Mouse (Mus musculus) T-cell, adult 66 days (primary cell): Measurements from ENCODE around the gene Psg17. TPM values are rescaled to one million over a fixed set of nuclear protein-coding genes. Genes with fewer than 3 reads are reported as not detected.

ENCODE experiments used
- total RNA-seq, 2 experiments: library from RNA; stranded (reverse); gene quantifications; 3 replicates in 1 of 2; 4 replicates in 1 of 2; pipeline ENCODE4 v1.2.4; 2023

The Psg17 gene
- not detected for total RNA-seq

DNA sequence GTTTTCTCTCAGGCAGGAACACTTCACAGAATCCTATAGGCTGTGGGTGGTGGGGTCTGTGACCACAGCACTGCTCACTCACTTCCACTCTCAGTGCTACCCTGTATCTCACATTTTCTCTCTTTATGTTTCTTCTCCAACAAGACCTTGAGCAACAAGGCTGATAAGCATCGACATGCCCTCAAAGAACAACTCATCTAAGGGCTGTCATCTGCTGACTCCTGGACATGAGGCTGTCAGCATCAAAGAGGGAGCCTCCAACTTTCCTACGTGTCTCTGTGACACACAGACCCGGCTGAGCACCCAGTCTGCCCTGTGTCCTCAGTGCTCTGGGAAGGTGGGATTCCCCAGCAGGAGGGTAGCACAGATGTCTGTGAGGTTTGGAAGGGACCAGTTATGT lies at the start of gene Psg17:
Gene Psg17 (minus strand): TSS at position 101 of the 400 bp plus-strand sequence.

DNA sequence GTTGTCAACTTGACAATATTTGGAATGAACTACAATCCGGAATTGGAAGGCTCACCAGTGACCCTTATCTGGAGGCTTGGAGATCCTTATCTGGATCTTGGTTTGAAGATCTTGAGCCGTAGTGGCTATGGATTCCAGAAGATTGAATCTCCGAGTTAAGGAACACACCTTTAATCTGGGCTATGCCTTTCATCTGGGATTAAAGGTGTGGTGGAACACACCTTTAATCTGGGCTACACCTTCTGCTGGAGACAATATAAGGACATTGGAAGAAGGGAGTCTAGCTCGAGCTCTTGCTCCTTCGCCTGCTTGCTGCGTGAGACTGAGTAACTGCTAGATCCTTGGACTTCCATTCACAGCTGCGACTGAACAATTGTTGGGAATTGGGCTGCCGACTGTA lies 49.6 kb upstream of the Psg17 start, which contains the start of gene Pglyrp1:
Gene Pglyrp1 (plus strand): TSS at position 301 of the 400 bp plus-strand sequence.

DNA sequence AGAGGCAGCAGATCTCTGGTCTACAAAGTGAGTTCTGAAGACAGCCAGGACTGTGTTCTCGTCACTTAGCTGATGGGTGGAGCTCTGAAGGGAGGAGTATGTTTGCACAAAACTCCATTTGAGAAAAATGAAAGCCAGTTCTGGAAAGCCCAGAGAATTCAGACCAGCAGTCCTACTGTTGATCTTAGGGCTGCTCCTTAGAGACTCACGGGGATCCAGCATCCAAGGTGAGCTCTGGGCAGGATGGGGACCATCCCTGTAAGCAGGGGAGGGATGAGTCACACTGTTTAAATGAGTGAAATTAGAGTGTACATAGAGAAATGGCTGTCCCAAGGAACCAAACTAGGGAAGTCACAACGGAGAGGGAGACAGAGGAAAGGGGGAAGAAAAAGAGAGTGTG lies 18.5 kb upstream of the Psg17 start, which contains the start of gene Mill2:
Gene Mill2 (plus strand): TSS at position 102 of the 400 bp plus-strand sequence.

DNA sequence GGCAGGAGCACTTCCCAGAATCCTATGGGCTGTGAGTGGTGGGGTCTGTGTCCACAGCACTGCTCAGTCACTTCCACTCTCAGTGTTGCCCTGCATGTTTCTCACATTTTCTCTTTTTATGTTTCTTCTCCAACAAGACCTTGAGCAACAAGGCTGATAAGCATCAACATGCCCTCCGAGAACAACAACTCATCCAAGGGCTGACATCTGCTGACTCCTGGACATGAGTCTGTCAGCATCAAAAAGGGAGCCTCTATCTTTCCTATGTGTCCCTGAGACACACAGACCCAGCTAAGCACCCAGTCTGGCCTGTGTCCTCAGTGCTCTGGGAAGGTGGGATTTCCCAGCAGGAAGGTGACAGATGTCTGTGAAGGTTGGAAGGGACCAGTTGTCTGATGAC lies 23.0 kb downstream of the Psg17 start, which contains the start of gene Psg19:
Gene Psg19 (minus strand): TSS at position 101 of the 400 bp plus-strand sequence.

Other genes starting within 250 kb of the Psg17 start
- not detected for gene Psg23, start 205.1 kb downstream of the Psg17 start, total RNA-seq
- gene Psg21, start 164.9 kb downstream of the Psg17 start, total RNA-seq: not detected
- gene Psg20, start 135.4 kb downstream of the Psg17 start, total RNA-seq: not detected
- gene Psg22, start 103.5 kb downstream of the Psg17 start, total RNA-seq: not detected
- gene Psg19, start 23.1 kb downstream of the Psg17 start, total RNA-seq: not detected
- under 1 TPM in 1 of 2 experiments, not detected in 1; 0.17 TPM for gene Mill2, start 18.4 kb upstream of the Psg17 start, total RNA-seq
- 10 to 100 TPM in 1 of 2 experiments, 1 to 10 TPM in 1; 6.0 to 11.4 TPM for gene Pglyrp1, start 49.7 kb upstream of the Psg17 start, total RNA-seq
- gene Ccdc61, start 88.8 kb upstream of the Psg17 start, total RNA-seq: 10 to 100 TPM; 19.0 to 30.0 TPM
- gene Nova2, start 104.3 kb upstream of the Psg17 start, total RNA-seq: not detected
- gene Nanos2, start 165.8 kb upstream of the Psg17 start, total RNA-seq: not detected
- 1 to 10 TPM; 1.0 to 1.6 TPM for gene Mypop, start 169.6 kb upstream of the Psg17 start, total RNA-seq
- 10 to 100 TPM; 33.2 to 36.6 TPM for gene Irf2bp1, start 182.4 kb upstream of the Psg17 start, total RNA-seq
- gene Foxa3, start 201.9 kb upstream of the Psg17 start, total RNA-seq: not detected
- 100 to 1,000 TPM; 112 to 115 TPM for gene Sympk, start 202.8 kb upstream of the Psg17 start, total RNA-seq
- gene Rsph6a, start 233.1 kb upstream of the Psg17 start, total RNA-seq: under 1 TPM; 0.47 to 0.70 TPM